9 mouse cellular contexts compared by ENCODE assay signal in genomic region chr9:45041131-45041838, GRCm38 (mm10). TPM values are rescaled to one million over a fixed set of nuclear protein-coding genes. Genes with fewer than 3 reads are reported as not detected.
DNase-seq lines count a peak whose midpoint lies in the region; ATAC-seq lines count a peak whose summit lies in the region.
"Had no signal": no experiment of that assay in that cellular context is flagged by ENCODE, and none has a peak within 500 bp of the region (broad histone marks: within the 10 kb centered on the region; RNA-seq: fewer than 3 reads in every experiment).

No protein-coding gene starts in this region.

- DNase-seq in adrenal gland, postnatal 14 days: peak; percentile 63
- peak; percentile 50 to 68 for DNase-seq in kidney, adult 8-10 months
- DNase-seq in lung, postnatal 36 days: peak; percentile 42
- no peak for DNase-seq in ovary, postnatal 14 days (ENCODE audit: low spot score)
- DNase-seq in Muller cell, postnatal 12 days (ENCODE audit: inconsistent ontology term): no peak

- H3K4me3 ChIP-seq in megakaryocyte, embryonic 14.5 days (replicated peaks): peak overlapping the region; percentile 3

- H3K4me1 ChIP-seq in megakaryocyte, embryonic 14.5 days: peaks cover 17% of the 10 kb centered on the region

- no peak for ATAC-seq in megakaryocyte, adult 5-6 weeks (ENCODE audit: poor library complexity, severe bottlenecking)
- no peak for ATAC-seq in inflammation-experienced regulatory T-cells, adult 6 months

- H3K36me3 ChIP-seq in megakaryocyte, embryonic 14.5 days (replicated peaks; ENCODE audit: low read length): no peaks in the 10 kb centered on the region

- H3K9me3 ChIP-seq in megakaryocyte, embryonic 14.5 days: no peaks in the 10 kb centered on the region

- peaks cover 81% of the 10 kb centered on the region for H3K27me3 ChIP-seq in megakaryocyte, embryonic 14.5 days (replicated peaks)

RNA-seq across cellular contexts. Expression of gene Mpzl2, which starts 1.7 kb away (rescaled TPM):
- polyA plus RNA-seq in megakaryocyte, embryonic 14.5 days (2012; ENCODE audit: insufficient read depth, low replicate concordance): not detected in 2 replicates
- total RNA-seq in megakaryocyte, adult 5-6 weeks (2015): not detected in 2 replicates
- total RNA-seq in megakaryocyte, adult 5-6 weeks (2017): 0.04 TPM in 1 of 2 replicates, not detected in the other
- 13.0 and 15.3 TPM in 2 replicates for total RNA-seq in adrenal gland, postnatal 14 days (2021)
- not detected for polyA plus RNA-seq in inflammation-experienced regulatory T-cells, adult 6 months (2017; shearing (Covaris generic))

RNA-seq across cellular contexts. Expression of gene Mpzl3, which starts 13.7 kb away (rescaled TPM):
- not detected in 2 replicates for polyA plus RNA-seq in megakaryocyte, embryonic 14.5 days (2012; ENCODE audit: insufficient read depth, low replicate concordance)
- 2.0 and 2.5 TPM in 2 replicates for total RNA-seq in megakaryocyte, adult 5-6 weeks (2015)
- 2.9 and 3.8 TPM in 2 replicates for total RNA-seq in megakaryocyte, adult 5-6 weeks (2017)
- total RNA-seq in adrenal gland, postnatal 14 days (2021): 5.2 and 7.7 TPM in 2 replicates
- 10 to 100 TPM in 2 of 3 experiments, 1 to 10 TPM in 1; 9.1 to 12.0 (median 10.2) TPM for polyA plus RNA-seq in inflammation-experienced regulatory T-cells, adult 6 months (2017; shearing (Covaris generic))

RNA-seq across cellular contexts. Expression of gene Cd3e, which starts 31.9 kb away (rescaled TPM):
- polyA plus RNA-seq in megakaryocyte, embryonic 14.5 days (2012; ENCODE audit: insufficient read depth, low replicate concordance): not detected in 2 replicates
- 3.5 and 5.8 TPM in 2 replicates for total RNA-seq in megakaryocyte, adult 5-6 weeks (2015)
- total RNA-seq in megakaryocyte, adult 5-6 weeks (2017): 0.73 and 4.1 TPM in 2 replicates
- 1.8 and 19.1 TPM in 2 replicates for total RNA-seq in adrenal gland, postnatal 14 days (2021)
- 1,000 to 10,000 TPM in 2 of 3 experiments, 100 to 1,000 TPM in 1; 995 to 1,814 (median 1,394) TPM for polyA plus RNA-seq in inflammation-experienced regulatory T-cells, adult 6 months (2017; shearing (Covaris generic))
- polyA plus RNA-seq: cortical plate, adult 2 months had no signal

RNA-seq across cellular contexts. Expression of gene Jaml, which starts 37.7 kb away (rescaled TPM):
- polyA plus RNA-seq in megakaryocyte, embryonic 14.5 days (2012; ENCODE audit: insufficient read depth, low replicate concordance): 0.40 TPM in 1 of 2 replicates, not detected in the other
- total RNA-seq in megakaryocyte, adult 5-6 weeks (2015): 11.7 and 13.9 TPM in 2 replicates
- total RNA-seq in megakaryocyte, adult 5-6 weeks (2017): 25.1 and 27.0 TPM in 2 replicates
- 1.0 and 3.4 TPM in 2 replicates for total RNA-seq in adrenal gland, postnatal 14 days (2021)
- 10 to 100 TPM in 1 of 3 experiments, 1 to 10 TPM in 2; 2.6 to 11.2 (median 6.3) TPM for polyA plus RNA-seq in inflammation-experienced regulatory T-cells, adult 6 months (2017; shearing (Covaris generic))

RNA-seq across cellular contexts. Expression of gene Cd3d, which starts 59.7 kb away (rescaled TPM):
- polyA plus RNA-seq in megakaryocyte, embryonic 14.5 days (2012; ENCODE audit: insufficient read depth, low replicate concordance): not detected in 2 replicates
- total RNA-seq in megakaryocyte, adult 5-6 weeks (2015): 2.3 and 6.8 TPM in 2 replicates
- 2.1 and 6.3 TPM in 2 replicates for total RNA-seq in megakaryocyte, adult 5-6 weeks (2017)
- total RNA-seq in adrenal gland, postnatal 14 days (2021): 1.5 and 12.5 TPM in 2 replicates
- 1,000 to 10,000 TPM in 1 of 3 experiments, 100 to 1,000 TPM in 2; 684 to 1,006 (median 966) TPM for polyA plus RNA-seq in inflammation-experienced regulatory T-cells, adult 6 months (2017; shearing (Covaris generic))
- polyA plus RNA-seq: cortical plate, adult 2 months had no signal

Comparison
In these comparisons a context has a peak if more than half of its experiments do, and no peak if none do; other contexts are left out.
1. DNase-seq: peak in adrenal gland, postnatal 14 days (single experiment), kidney, adult 8-10 months (2 of 2) and lung, postnatal 36 days (single experiment); none in ovary, postnatal 14 days (single experiment) and Muller cell, postnatal 12 days (single experiment).
2. RNA of gene Mpzl2, which starts 1.7 kb away (total RNA-seq): 13.0 to 15.3 TPM in adrenal gland, postnatal 14 days; 0.04 TPM in megakaryocyte, adult 5-6 weeks; every median in the first group is over 10 times any median in the second.